In genomic region chr19:3613991-3614390, GRCm38 (mm10) we compare ENCODE assay signal across 22 mouse cellular contexts.
"Had no signal": no experiment of that assay in that cellular context is flagged by ENCODE, and none has a peak within 500 bp of the region (broad histone marks: within the 10 kb centered on the region; RNA-seq: fewer than 3 reads in every experiment).

No protein-coding gene starts in this region.

- H3K27ac ChIP-seq: kidney, embryonic 15.5 days; left cerebral cortex, adult 2 months; liver, embryonic 13.5 days; macrophage; midbrain, embryonic 12.5 days; midbrain, embryonic 15.5 days; neural tube, embryonic 12.5 days; neural tube, embryonic 15.5 days; stomach, embryonic 15.5 days had no signal

- H3K4me3 ChIP-seq: kidney, embryonic 15.5 days; left cerebral cortex, adult 2 months; liver, embryonic 13.5 days; midbrain, embryonic 12.5 days; midbrain, embryonic 15.5 days; neural tube, embryonic 12.5 days; neural tube, embryonic 15.5 days; stomach, embryonic 15.5 days had no signal

- ATAC-seq: lung, postnatal 0 days; midbrain, embryonic 15.5 days had no signal

- H3K9ac ChIP-seq: kidney, embryonic 15.5 days; liver, embryonic 13.5 days; lung, embryonic 14.5 days; midbrain, embryonic 12.5 days; midbrain, embryonic 15.5 days; neural tube, embryonic 12.5 days; neural tube, embryonic 15.5 days; stomach, embryonic 15.5 days had no signal

- DNase-seq: kidney, adult 11 months; kidney, adult 8-10 months; kidney, postnatal 10 days; kidney, postnatal 36 days; layer of hippocampus, postnatal 36 days; liver, embryonic 13.5 days; lung, embryonic 14.5 days; right cerebral cortex, adult 18-20 months; right cerebral cortex, postnatal 14 days; right cerebral cortex, postnatal 4 days; spleen, adult 18-20 months; thymus, adult 2 months; thymus, postnatal 25 days had no signal

- H3K4me1 ChIP-seq: kidney, embryonic 15.5 days; liver, embryonic 13.5 days; midbrain, embryonic 12.5 days; midbrain, embryonic 15.5 days; neural tube, embryonic 12.5 days; neural tube, embryonic 15.5 days; stomach, embryonic 15.5 days had no signal

- H3K9me3 ChIP-seq: kidney, embryonic 15.5 days; liver, embryonic 13.5 days; midbrain, embryonic 12.5 days; midbrain, embryonic 15.5 days; neural tube, embryonic 12.5 days; neural tube, embryonic 15.5 days; stomach, embryonic 15.5 days had no signal

- H3K4me2 ChIP-seq: kidney, embryonic 15.5 days; liver, embryonic 13.5 days; lung, embryonic 14.5 days; midbrain, embryonic 12.5 days; midbrain, embryonic 15.5 days; neural tube, embryonic 12.5 days; neural tube, embryonic 15.5 days; stomach, embryonic 15.5 days had no signal

- H3K27me3 ChIP-seq: kidney, embryonic 15.5 days; liver, embryonic 13.5 days; midbrain, embryonic 12.5 days; midbrain, embryonic 15.5 days; neural tube, embryonic 12.5 days; neural tube, embryonic 15.5 days; stomach, embryonic 15.5 days had no signal
